Mouse (Mus musculus): ENCODE results near the gene Oas3. TPM values are rescaled to one million over a fixed set of nuclear protein-coding genes. Genes with fewer than 3 reads are reported as not detected.
"Not testable (repeated sequence)": the region's sequence is repeated elsewhere in the genome, so short reads cannot be mapped to it uniquely, and the experiment has no call there.

The Oas3 gene
- 1.6 and 1.7 TPM in 2 replicates for polyA plus RNA-seq (2012; rRNA removed)

- DNase-seq = no peak
- peak within 1 kb of the TSS; percentile 4 for H3K4me3 ChIP-seq (replicated peaks; ENCODE audit: extremely low read depth, low read depth, low read length)
- TF ChIP-seq POLR2A (IDR thresholded peaks at IDR 0.05; ENCODE audit: borderline replicate concordance, extremely low read depth, low read depth, low read length) (no peak), CTCF (IDR thresholded peaks at IDR 0.05; ENCODE audit: insufficient read depth, low read length) (no peak)
- WGBS = 53% methylated on average over 9 of the region's 9 CpGs
- peaks cover 4% of the 10 kb centered on the region; the same call in 1 of the 2 replicates for H3K4me1 ChIP-seq (ENCODE audit: control insufficient read depth, insufficient read depth, low read length)
These were observed at the start of gene Oas3 for GRCm38 (mm10) chr5:120777478-120777877. Gene Oas3 (minus strand): TSS chr5:120777661.

DNA sequence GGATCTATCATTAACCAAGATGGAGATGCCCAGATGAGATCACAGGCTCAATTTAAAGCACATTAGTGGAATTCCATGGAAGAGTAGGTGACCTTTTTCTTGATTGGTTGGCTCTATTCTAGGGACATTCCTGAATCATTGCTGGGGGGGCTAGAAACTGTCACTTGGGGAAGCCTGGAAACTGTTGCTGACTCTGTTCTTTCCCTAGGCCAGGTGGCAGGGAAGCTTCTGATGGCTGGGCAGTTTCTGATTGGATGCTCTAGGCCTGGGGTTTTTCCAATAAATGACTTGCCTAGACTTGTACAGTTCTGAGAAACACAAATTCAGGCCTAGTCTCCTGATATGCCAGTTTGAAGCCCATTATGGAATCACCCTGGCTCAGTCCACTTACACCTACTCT lies 41.5 kb upstream of the Oas3 start:
- H3K4me3 ChIP-seq (replicated peaks; ENCODE audit: extremely low read depth, low read depth, low read length) = no peak overlapping the region
- H3K4me1 ChIP-seq (ENCODE audit: control insufficient read depth, insufficient read depth, low read length) = no peaks in the 10 kb centered on the region
- DNase-seq = no peak
- TF ChIP-seq POLR2A (IDR thresholded peaks at IDR 0.05; ENCODE audit: borderline replicate concordance, extremely low read depth, low read depth, low read length) (no peak), CTCF (IDR thresholded peaks at IDR 0.05; ENCODE audit: insufficient read depth, low read length) (no peak)

GRCm38 (mm10) chr5:120815949-120816348 lies 38.5 kb upstream of the Oas3 start:
- H3K4me1 ChIP-seq (ENCODE audit: control insufficient read depth, insufficient read depth, low read length) = peaks cover 6% of the 10 kb centered on the region; the same call in 1 of the 2 replicates
- 60% methylated on average over 3 of the region's 3 CpGs for WGBS
- no peak overlapping the region for H3K4me3 ChIP-seq (replicated peaks; ENCODE audit: extremely low read depth, low read depth, low read length)
- peak; percentile 20 for DNase-seq
- TF ChIP-seq CTCF (IDR thresholded peaks at IDR 0.05; ENCODE audit: insufficient read depth, low read length) (peak; percentile 48), POLR2A (IDR thresholded peaks at IDR 0.05; ENCODE audit: borderline replicate concordance, extremely low read depth, low read depth, low read length) (no peak)

DNA sequence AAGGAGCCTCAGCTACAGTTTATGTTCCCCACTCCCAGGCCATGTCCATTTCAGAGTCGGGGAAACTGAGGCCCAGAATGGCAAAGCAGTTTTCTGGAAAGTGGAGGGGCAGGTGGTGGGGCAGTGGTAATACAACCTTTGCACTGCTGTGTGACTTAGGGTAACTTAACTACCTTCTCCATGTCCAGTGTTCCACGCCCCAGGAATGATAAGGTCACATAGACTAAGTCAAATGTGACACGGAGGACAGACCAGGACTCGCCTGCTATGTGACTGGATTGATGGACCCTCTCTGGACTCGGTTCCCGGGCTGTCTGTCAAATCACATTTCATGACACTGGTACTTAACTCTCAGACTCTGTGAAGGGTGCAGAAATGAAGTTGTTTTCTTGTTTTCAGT lies 35.6 kb upstream of the Oas3 start:
- no peak for DNase-seq
- WGBS = 55% methylated on average over 6 of the region's 6 CpGs
- no peak for TF ChIP-seq CTCF (IDR thresholded peaks at IDR 0.05; ENCODE audit: insufficient read depth, low read length)
- TF ChIP-seq POLR2A (IDR thresholded peaks at IDR 0.05; ENCODE audit: borderline replicate concordance, extremely low read depth, low read depth, low read length) = no peak
- Histone ChIP-seq H3K4me1 (ENCODE audit: control insufficient read depth, insufficient read depth, low read length) (peaks cover 6% of the 10 kb centered on the region; the same call in 1 of the 2 replicates), H3K4me3 (replicated peaks; ENCODE audit: extremely low read depth, low read depth, low read length) (peak overlapping the region; percentile 67)

- TF ChIP-seq POLR2A (IDR thresholded peaks at IDR 0.05; ENCODE audit: borderline replicate concordance, extremely low read depth, low read depth, low read length) (peak; percentile 82; the same call in 1 of the 2 replicates), CTCF (IDR thresholded peaks at IDR 0.05; ENCODE audit: insufficient read depth, low read length) (no peak)
- H3K4me1 ChIP-seq (ENCODE audit: control insufficient read depth, insufficient read depth, low read length) = peaks cover 6% of the 10 kb centered on the region; the same call in 1 of the 2 replicates
- 2% methylated on average over 18 of the region's 18 CpGs for WGBS
These were observed 34.7 kb upstream of the Oas3 start, which contains the start of gene Oas1c for GRCm38 (mm10) chr5:120811951-120812819. Gene Oas1c (minus strand): TSS chr5:120812514.

DNA sequence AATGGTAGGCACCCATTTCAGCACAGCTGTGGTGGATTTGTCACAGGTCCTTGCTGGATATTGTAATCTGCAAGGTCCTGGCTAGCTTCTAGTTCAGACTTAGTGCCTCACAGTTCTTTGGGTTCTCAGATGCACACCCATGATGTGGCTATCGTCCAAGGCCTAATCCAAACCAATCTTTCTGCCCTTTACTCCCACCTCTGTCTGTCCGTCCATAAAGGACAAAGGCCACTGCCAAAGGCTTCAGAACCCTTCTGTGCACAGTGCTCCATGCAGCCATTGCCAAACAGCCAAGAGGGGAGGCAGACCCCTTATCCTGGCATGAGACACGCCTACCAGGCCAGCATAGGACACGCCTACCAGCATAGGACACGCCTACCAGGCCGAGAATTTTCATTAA lies 31.7 kb upstream of the Oas3 start:
- DNase-seq = no peak
- TF ChIP-seq POLR2A (IDR thresholded peaks at IDR 0.05; ENCODE audit: borderline replicate concordance, extremely low read depth, low read depth, low read length) (no peak), CTCF (IDR thresholded peaks at IDR 0.05; ENCODE audit: insufficient read depth, low read length) (no peak)
- WGBS = 37% methylated on average over 6 of the region's 6 CpGs
- H3K4me1 ChIP-seq (ENCODE audit: control insufficient read depth, insufficient read depth, low read length) = peaks cover 6% of the 10 kb centered on the region; the same call in 1 of the 2 replicates
- H3K4me3 ChIP-seq (replicated peaks; ENCODE audit: extremely low read depth, low read depth, low read length) = no peak overlapping the region

More at GRCm38 (mm10) chr5:120811951-120812819, 34.7 kb upstream of the Oas3 start, which contains the start of gene Oas1c:
- DNase-seq = peak; percentile 82
- peak within 1 kb of the TSS; percentile 79 for H3K4me3 ChIP-seq (replicated peaks; ENCODE audit: extremely low read depth, low read depth, low read length)

- Histone ChIP-seq H3K4me3 (replicated peaks; ENCODE audit: extremely low read depth, low read depth, low read length) (no peak overlapping the region), H3K4me1 (ENCODE audit: control insufficient read depth, insufficient read depth, low read length) (no peaks in the 10 kb centered on the region)
- 100% methylated on average over 1 of the region's 1 CpGs for WGBS
- TF ChIP-seq POLR2A (IDR thresholded peaks at IDR 0.05; ENCODE audit: borderline replicate concordance, extremely low read depth, low read depth, low read length) (no peak), CTCF (IDR thresholded peaks at IDR 0.05; ENCODE audit: insufficient read depth, low read length) (peak; percentile 42; the same call in 1 of the 2 replicates)
- DNase-seq = peak; percentile 42
These were observed 29.0 kb upstream of the Oas3 start for GRCm38 (mm10) chr5:120806458-120806857.

GRCm38 (mm10) chr5:120803596-120803995 lies 26.1 kb upstream of the Oas3 start:
- DNase-seq = no peak
- no peaks in the 10 kb centered on the region for H3K4me1 ChIP-seq (ENCODE audit: control insufficient read depth, insufficient read depth, low read length)
- no peak overlapping the region for H3K4me3 ChIP-seq (replicated peaks; ENCODE audit: extremely low read depth, low read depth, low read length)
- 57% methylated on average over 2 of the region's 2 CpGs for WGBS
- TF ChIP-seq CTCF (IDR thresholded peaks at IDR 0.05; ENCODE audit: insufficient read depth, low read length) = no peak
- no peak for TF ChIP-seq POLR2A (IDR thresholded peaks at IDR 0.05; ENCODE audit: borderline replicate concordance, extremely low read depth, low read depth, low read length)

- 69% methylated on average over 2 of the region's 2 CpGs for WGBS
- not testable (repeated sequence) for H3K4me3 ChIP-seq (replicated peaks; ENCODE audit: extremely low read depth, low read depth, low read length); DNase-seq; H3K4me1 ChIP-seq (ENCODE audit: control insufficient read depth, insufficient read depth, low read length)
These were observed 21.5 kb upstream of the Oas3 start for GRCm38 (mm10) chr5:120798943-120799342.

- 61% methylated on average over 5 of the region's 5 CpGs for WGBS
- not testable (repeated sequence) for DNase-seq
These were observed 20.7 kb upstream of the Oas3 start for GRCm38 (mm10) chr5:120798147-120798546.

GRCm38 (mm10) chr5:120795480-120796034 lies 18.1 kb upstream of the Oas3 start, which contains the start of gene Oas1e:
Gene Oas1e (minus strand): TSS chr5:120795530.
- DNase-seq; H3K4me3 ChIP-seq (replicated peaks; ENCODE audit: extremely low read depth, low read depth, low read length); H3K4me1 ChIP-seq (ENCODE audit: control insufficient read depth, insufficient read depth, low read length): not testable (repeated sequence)
- 59% methylated on average over 9 of the region's 9 CpGs for WGBS

More at GRCm38 (mm10) chr5:120798147-120798546, 20.7 kb upstream of the Oas3 start:
- not testable (repeated sequence) for H3K4me3 ChIP-seq (replicated peaks; ENCODE audit: extremely low read depth, low read depth, low read length); H3K4me1 ChIP-seq (ENCODE audit: control insufficient read depth, insufficient read depth, low read length)

Measured in lung, adult 2 months (tissue).